Mouse (Mus musculus): ENCODE data around the gene Bsx.

GRCm38 (mm10) chr9:40874961-40875360 is 1.0 kb downstream of the Bsx start:
- TF ChIP-seq CTCF (IDR thresholded peaks at IDR 0.05; ENCODE audit: low read depth, low read length) = no peak
- TF ChIP-seq TAL1 (conservative IDR thresholded peaks at IDR 0.05; ENCODE audit: low read depth, low read length) = no peak
- TF ChIP-seq GATA1 (IDR thresholded peaks at IDR 0.05; ENCODE audit: borderline replicate concordance, low read length) = no peak

Measured in G1E (cell line).